Mouse (Mus musculus): ENCODE data around the gene Gm10053. TPM values are rescaled to one million over a fixed set of nuclear protein-coding genes. Genes with fewer than 3 reads are reported as not detected.

The Gm10053 gene
- polyA plus RNA-seq, 1 experiment from 2014 or later: 300 TPM

Other genes starting within 250 kb of the Gm10053 start
- gene Tmem252, start 201.7 kb upstream of the Gm10053 start, polyA plus RNA-seq (2015; fragmentation: Nextera tagmentation; extraction: Ambion mirVana): 8.5 and 10.3 TPM in 2 replicates
- gene Pgm5, start 13.8 kb upstream of the Gm10053 start, polyA plus RNA-seq (2015; fragmentation: Nextera tagmentation; extraction: Ambion mirVana): 1.5 and 1.6 TPM in 2 replicates
- gene Foxd4, start 25.5 kb downstream of the Gm10053 start, polyA plus RNA-seq (2015; fragmentation: Nextera tagmentation; extraction: Ambion mirVana): not detected in 2 replicates
- gene Cbwd1, start 85.9 kb downstream of the Gm10053 start, polyA plus RNA-seq (2015; fragmentation: Nextera tagmentation; extraction: Ambion mirVana): 17.7 and 23.3 TPM in 2 replicates
- 3.9 and 6.2 TPM in 2 replicates for gene Dock8, start 123.8 kb downstream of the Gm10053 start, polyA plus RNA-seq (2015; fragmentation: Nextera tagmentation; extraction: Ambion mirVana)